Mouse (Mus musculus): ENCODE data around the gene Cnn2. TPM values are rescaled to one million over a fixed set of nuclear protein-coding genes. Genes with fewer than 3 reads are reported as not detected.
A peak's percentile ranks its signal among the peaks of the same experiment; 100 is the strongest.
"Not testable (repeated sequence)": the region's sequence is repeated elsewhere in the genome, so short reads cannot be mapped to it uniquely, and the experiment has no call there.

The Cnn2 gene
- total and polyA plus RNA-seq, 2 experiments from 2014 or later = 15.7 to 28.2 TPM

DNA sequence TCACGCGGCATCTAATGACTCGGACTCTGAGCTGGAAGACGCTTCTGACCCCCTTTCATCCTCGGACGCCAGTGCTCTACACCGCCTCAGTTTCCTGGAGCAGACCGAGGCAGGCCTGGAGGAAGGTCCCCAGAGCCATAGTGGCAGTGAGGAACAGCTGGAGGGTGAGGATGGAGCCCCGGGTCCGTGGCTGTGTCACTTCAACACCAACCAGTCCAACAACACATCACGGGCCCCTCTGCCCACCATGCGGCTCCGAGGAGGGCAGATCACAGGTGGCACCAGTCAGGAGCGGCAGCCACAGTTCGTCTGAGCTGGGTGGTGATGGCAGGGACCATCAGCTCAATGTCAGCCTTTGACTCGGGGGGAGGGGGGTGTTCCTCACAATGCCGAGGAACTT lies 42.4 kb downstream of the Cnn2 start:
- H3K4me1 ChIP-seq (ENCODE audit: insufficient read depth) = no peaks in the 10 kb centered on the region
- ATAC-seq (no peak), DNase-seq (no peak)
- H3K27me3 ChIP-seq (ENCODE audit: insufficient read depth, low read length) = no peaks in the 10 kb centered on the region
- no peak overlapping the region for H3K4me2 ChIP-seq (ENCODE audit: low read depth)
- no peak for TF ChIP-seq CTCF (IDR thresholded peaks at IDR 0.05; ENCODE audit: low read depth)
- H3K9ac ChIP-seq = no peak overlapping the region
- H3K27ac ChIP-seq (ENCODE audit: low read depth, low read length) = no peak overlapping the region
- 87% methylated on average over 17 of the region's 17 CpGs for WGBS
- H3K9me3 ChIP-seq (ENCODE audit: low read length) = no peaks in the 10 kb centered on the region
- peaks cover 10% of the 10 kb centered on the region for H3K36me3 ChIP-seq (ENCODE audit: insufficient read depth)
- H3K4me3 ChIP-seq (ENCODE audit: low read depth, low read length) = no peak overlapping the region

DNA sequence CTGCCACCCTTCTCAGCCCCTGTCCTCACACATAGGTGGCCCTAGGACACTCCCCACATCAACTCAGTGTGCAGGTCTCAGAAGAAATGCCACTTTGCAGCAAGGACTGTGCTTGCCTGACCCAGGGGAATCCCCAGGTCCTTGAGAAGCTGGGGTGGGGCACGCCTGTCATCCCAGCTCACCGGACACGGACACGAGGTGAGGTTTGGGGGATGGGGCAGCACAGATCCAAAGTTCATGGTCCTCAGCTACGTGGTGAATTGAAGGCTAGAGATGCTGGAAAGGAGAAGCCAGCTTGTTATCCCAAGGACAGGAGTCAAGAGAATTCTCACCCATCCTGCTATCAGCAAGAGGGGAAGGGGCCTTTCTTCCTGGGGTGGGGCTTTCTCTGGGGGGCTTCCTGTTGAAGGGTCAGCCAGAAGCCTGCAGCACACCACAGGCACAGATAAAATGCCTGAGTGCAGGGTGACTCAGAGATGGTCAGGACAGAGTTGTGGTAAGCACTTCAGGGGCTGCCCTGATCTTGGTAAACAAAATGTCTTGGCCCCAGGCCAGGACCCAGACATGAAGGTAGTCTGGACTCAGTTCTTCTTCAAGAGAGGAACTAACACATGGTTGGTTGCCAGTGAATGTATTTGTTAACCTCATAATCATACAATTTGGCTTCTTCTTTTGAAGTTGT lies 44.6 kb downstream of the Cnn2 start:
- TF ChIP-seq CTCF (IDR thresholded peaks at IDR 0.05; ENCODE audit: low read depth) = no peak
- peaks cover 32% of the 10 kb centered on the region for H3K36me3 ChIP-seq (ENCODE audit: insufficient read depth)
- no peak overlapping the region for H3K27ac ChIP-seq (ENCODE audit: low read depth, low read length)
- H3K9me3 ChIP-seq (ENCODE audit: low read length) = no peaks in the 10 kb centered on the region
- DNase-seq (no peak), ATAC-seq (no peak)
- H3K27me3 ChIP-seq (ENCODE audit: insufficient read depth, low read length) = no peaks in the 10 kb centered on the region
- H3K4me3 ChIP-seq (ENCODE audit: low read depth, low read length) = no peak overlapping the region
- H3K4me2 ChIP-seq (ENCODE audit: low read depth) = no peak overlapping the region
- H3K4me1 ChIP-seq (ENCODE audit: insufficient read depth) = no peaks in the 10 kb centered on the region
- H3K9ac ChIP-seq = no peak overlapping the region
- WGBS = 67% methylated on average over 5 of the region's 5 CpGs

GRCm38 (mm10) chr10:80033511-80034391 lies 45.4 kb downstream of the Cnn2 start:
- no peak overlapping the region for H3K4me2 ChIP-seq (ENCODE audit: low read depth)
- no peaks in the 10 kb centered on the region for H3K27me3 ChIP-seq (ENCODE audit: insufficient read depth, low read length)
- no peak overlapping the region for H3K4me3 ChIP-seq (ENCODE audit: low read depth, low read length)
- DNase-seq (peak; percentile 34), ATAC-seq (peak; percentile 34; the same call in 1 of the 2 replicates)
- WGBS = 51% methylated on average over 9 of the region's 9 CpGs
- peaks cover 7% of the 10 kb centered on the region; the same call in 1 of the 2 replicates for H3K4me1 ChIP-seq (ENCODE audit: insufficient read depth)
- H3K9me3 ChIP-seq (ENCODE audit: low read length) = no peaks in the 10 kb centered on the region
- peak; percentile 53; the same call in 1 of the 2 replicates for TF ChIP-seq CTCF (IDR thresholded peaks at IDR 0.05; ENCODE audit: low read depth)
- no peak overlapping the region for H3K9ac ChIP-seq
- peaks cover 36% of the 10 kb centered on the region for H3K36me3 ChIP-seq (ENCODE audit: insufficient read depth)
- no peak overlapping the region for H3K27ac ChIP-seq (ENCODE audit: low read depth, low read length)

DNA sequence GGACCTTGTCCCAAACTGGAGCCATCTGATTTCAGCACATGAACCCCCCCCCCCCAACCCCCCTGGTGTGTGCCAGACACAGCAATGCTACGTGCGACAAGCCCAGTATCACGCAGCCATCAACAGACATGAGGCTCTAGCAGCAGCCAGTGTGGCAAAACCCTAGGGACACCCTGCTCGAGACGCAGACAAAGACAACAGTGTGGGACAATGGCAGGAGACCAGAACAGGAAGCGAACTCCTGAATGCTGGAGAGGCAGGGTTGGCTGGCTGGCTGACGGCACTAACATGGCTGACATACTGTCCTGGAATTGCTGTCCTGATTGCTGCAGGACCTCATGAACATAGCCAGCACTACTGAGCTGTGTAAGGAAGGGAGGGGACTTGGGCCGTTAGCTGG lies 46.8 kb downstream of the Cnn2 start:
- Histone ChIP-seq H3K27me3 (ENCODE audit: insufficient read depth, low read length) (no peaks in the 10 kb centered on the region), H3K9me3 (ENCODE audit: low read length) (no peaks in the 10 kb centered on the region), H3K4me1 (ENCODE audit: insufficient read depth) (peaks cover 8% of the 10 kb centered on the region; the same call in 1 of the 2 replicates), H3K9ac (no peak overlapping the region), H3K27ac (ENCODE audit: low read depth, low read length) (no peak overlapping the region), H3K4me2 (ENCODE audit: low read depth) (no peak overlapping the region), H3K4me3 (ENCODE audit: low read depth, low read length) (no peak overlapping the region), H3K36me3 (ENCODE audit: insufficient read depth) (peaks cover 36% of the 10 kb centered on the region)
- 78% methylated on average over 8 of the region's 8 CpGs for WGBS
- no peak for ATAC-seq
- DNase-seq = no peak
- TF ChIP-seq CTCF (IDR thresholded peaks at IDR 0.05; ENCODE audit: low read depth) = no peak

DNA sequence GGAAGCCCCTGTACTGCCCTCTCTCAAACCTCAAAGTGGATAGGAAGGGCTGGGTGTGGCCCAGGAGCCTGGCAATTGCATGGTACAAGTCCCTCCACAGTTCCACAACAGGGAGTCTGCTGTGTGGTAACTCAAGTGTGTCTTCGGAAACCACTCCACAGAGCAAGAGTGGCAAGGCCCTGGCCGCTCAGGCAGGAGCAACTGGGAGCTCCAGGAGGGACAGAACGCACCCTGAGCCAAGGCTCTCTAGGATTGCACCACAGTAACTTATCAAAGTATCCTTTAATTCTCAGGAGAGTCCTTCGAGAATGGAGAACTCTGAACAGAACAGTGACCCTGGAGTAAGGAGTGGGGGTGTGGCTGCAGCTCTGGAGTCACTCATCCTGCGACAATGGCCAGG lies 47.3 kb downstream of the Cnn2 start:
- no peaks in the 10 kb centered on the region for H3K9me3 ChIP-seq (ENCODE audit: low read length)
- DNase-seq (no peak), ATAC-seq (no peak)
- no peak overlapping the region for H3K9ac ChIP-seq
- no peaks in the 10 kb centered on the region for H3K27me3 ChIP-seq (ENCODE audit: insufficient read depth, low read length)
- no peak overlapping the region for H3K27ac ChIP-seq (ENCODE audit: low read depth, low read length)
- H3K4me3 ChIP-seq (ENCODE audit: low read depth, low read length) = no peak overlapping the region
- peaks cover 8% of the 10 kb centered on the region; the same call in 1 of the 2 replicates for H3K4me1 ChIP-seq (ENCODE audit: insufficient read depth)
- 92% methylated on average over 5 of the region's 5 CpGs for WGBS
- H3K4me2 ChIP-seq (ENCODE audit: low read depth) = no peak overlapping the region
- TF ChIP-seq CTCF (IDR thresholded peaks at IDR 0.05; ENCODE audit: low read depth) = no peak
- H3K36me3 ChIP-seq (ENCODE audit: insufficient read depth) = peaks cover 36% of the 10 kb centered on the region

- H3K4me1 ChIP-seq (ENCODE audit: insufficient read depth) = peaks cover 8% of the 10 kb centered on the region; the same call in 1 of the 2 replicates
- ATAC-seq (no peak), DNase-seq (no peak)
- no peak overlapping the region for H3K4me2 ChIP-seq (ENCODE audit: low read depth)
- no peaks in the 10 kb centered on the region for H3K27me3 ChIP-seq (ENCODE audit: insufficient read depth, low read length)
- H3K9me3 ChIP-seq (ENCODE audit: low read length) = no peaks in the 10 kb centered on the region
- peaks cover 36% of the 10 kb centered on the region for H3K36me3 ChIP-seq (ENCODE audit: insufficient read depth)
- no peak overlapping the region for H3K9ac ChIP-seq
- 90% methylated on average over 13 of the region's 13 CpGs for WGBS
- no peak overlapping the region for H3K4me3 ChIP-seq (ENCODE audit: low read depth, low read length)
- TF ChIP-seq CTCF (IDR thresholded peaks at IDR 0.05; ENCODE audit: low read depth) = no peak
- no peak overlapping the region for H3K27ac ChIP-seq (ENCODE audit: low read depth, low read length)
Observed at GRCm38 (mm10) chr10:80036832-80037231, 48.4 kb downstream of the Cnn2 start.

GRCm38 (mm10) chr10:80039559-80039979 lies 51.2 kb downstream of the Cnn2 start, which contains the start of gene Polr2e:
Gene Polr2e (minus strand): TSS chr10:80039795.
- ATAC-seq = peak; percentile 99
- TF ChIP-seq CTCF (IDR thresholded peaks at IDR 0.05; ENCODE audit: low read depth) = no peak

DNA sequence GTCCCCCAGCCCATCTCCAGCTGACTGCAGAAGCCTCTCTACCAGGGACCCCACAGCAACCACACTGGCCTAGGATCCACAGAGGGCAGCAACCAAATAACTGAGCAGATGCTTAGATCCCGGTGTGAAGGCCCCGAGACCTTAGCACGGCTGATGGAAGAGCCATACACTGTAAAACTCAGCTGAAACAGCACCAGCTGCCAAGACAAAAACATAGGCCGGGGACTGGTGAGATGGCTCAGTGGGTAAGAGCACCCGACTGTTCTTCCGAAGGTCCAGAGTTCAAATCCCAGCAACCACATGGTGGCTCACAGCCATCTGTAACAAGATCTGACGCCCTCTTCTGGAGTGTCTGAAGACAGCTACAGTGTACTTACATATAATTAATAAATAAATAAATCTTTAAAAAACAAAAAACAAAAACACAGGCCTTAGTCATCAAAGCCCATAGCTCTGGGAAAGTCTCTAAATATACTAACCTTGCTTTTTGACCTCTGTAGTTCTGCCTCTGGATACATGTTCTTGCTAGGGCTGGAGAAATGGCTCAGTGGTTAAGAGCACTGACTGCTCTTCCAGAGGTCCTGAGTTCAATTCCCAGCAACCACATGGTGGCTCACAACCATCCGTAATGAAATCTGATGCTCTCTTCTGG lies 53.2 kb downstream of the Cnn2 start:
- not testable (repeated sequence) for H3K4me1 ChIP-seq (ENCODE audit: insufficient read depth); ATAC-seq; H3K9ac ChIP-seq; H3K27ac ChIP-seq (ENCODE audit: low read depth, low read length); DNase-seq; H3K9me3 ChIP-seq (ENCODE audit: low read length); H3K27me3 ChIP-seq (ENCODE audit: insufficient read depth, low read length); H3K4me2 ChIP-seq (ENCODE audit: low read depth); H3K4me3 ChIP-seq (ENCODE audit: low read depth, low read length)
- 88% methylated on average over 8 of the region's 8 CpGs for WGBS
- H3K36me3 ChIP-seq (ENCODE audit: insufficient read depth) = peaks cover 18% of the 10 kb centered on the region

More at GRCm38 (mm10) chr10:80039559-80039979, 51.2 kb downstream of the Cnn2 start, which contains the start of gene Polr2e:
- H3K27ac ChIP-seq (ENCODE audit: low read depth, low read length) = peak within 1 kb of the TSS; percentile 73
- DNase-seq = peak; percentile 99
- 3% methylated on average over 40 of the region's 40 CpGs for WGBS
- H3K9me3 ChIP-seq (ENCODE audit: low read length) = no peaks in the 10 kb centered on the region
- peak within 1 kb of the TSS; percentile 70 for H3K4me3 ChIP-seq (ENCODE audit: low read depth, low read length)
- H3K9ac ChIP-seq = peak within 1 kb of the TSS; percentile 79
- H3K27me3 ChIP-seq (ENCODE audit: insufficient read depth, low read length) = no peaks in the 10 kb centered on the region
- peaks cover 35% of the 10 kb centered on the region for H3K36me3 ChIP-seq (ENCODE audit: insufficient read depth)
- H3K4me2 ChIP-seq (ENCODE audit: low read depth) = peak within 1 kb of the TSS; percentile 79
- peaks cover 8% of the 10 kb centered on the region; the same call in 1 of the 2 replicates for H3K4me1 ChIP-seq (ENCODE audit: insufficient read depth)

All from forebrain, postnatal 0 days (tissue).